Mouse (Mus musculus): ENCODE measurements around the gene Nipal1. TPM values are rescaled to one million over a fixed set of nuclear protein-coding genes. Genes with fewer than 3 reads are reported as not detected.
A peak's percentile ranks its signal among the peaks of the same experiment; 100 is the strongest.

The Nipal1 gene
- polyA plus RNA-seq, 1 experiment from 2014 or later = 0.68 TPM

DNA sequence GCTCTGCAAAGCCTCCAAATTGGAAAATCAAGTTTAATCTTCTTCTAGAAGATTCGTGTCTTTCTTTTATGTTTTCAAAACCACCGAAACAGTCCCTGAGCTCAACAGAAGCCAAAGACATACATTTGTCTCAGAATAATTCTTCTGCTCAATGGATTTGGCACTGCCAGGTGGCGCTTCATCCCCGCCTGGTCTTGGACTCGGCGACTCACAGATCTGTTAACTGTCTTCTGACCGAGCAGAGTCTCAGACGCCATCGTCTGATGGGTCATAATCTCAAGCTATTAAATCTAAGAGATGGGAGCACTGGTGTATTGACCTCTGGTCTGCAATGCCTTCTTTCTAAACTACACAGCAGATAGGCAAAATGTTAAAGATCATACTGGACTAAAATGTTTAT lies 20.8 kb downstream of the Nipal1 start:
- Histone ChIP-seq H3K27ac (replicated peaks) (no peak overlapping the region), H3K36me3 (no peaks in the 10 kb centered on the region), H3K4me3 (no peak overlapping the region), H3K27me3 (no peaks in the 10 kb centered on the region), H3K4me2 (replicated peaks) (no peak overlapping the region), H3K4me1 (peaks cover 15% of the 10 kb centered on the region; the same call in 1 of the 2 replicates), H3K9me3 (no peaks in the 10 kb centered on the region), H3K9ac (replicated peaks) (no peak overlapping the region)
- WGBS = 90% methylated on average over 9 of the region's 9 CpGs
- no peak for ATAC-seq (ENCODE audit: low FRiP score, low read depth)

DNA sequence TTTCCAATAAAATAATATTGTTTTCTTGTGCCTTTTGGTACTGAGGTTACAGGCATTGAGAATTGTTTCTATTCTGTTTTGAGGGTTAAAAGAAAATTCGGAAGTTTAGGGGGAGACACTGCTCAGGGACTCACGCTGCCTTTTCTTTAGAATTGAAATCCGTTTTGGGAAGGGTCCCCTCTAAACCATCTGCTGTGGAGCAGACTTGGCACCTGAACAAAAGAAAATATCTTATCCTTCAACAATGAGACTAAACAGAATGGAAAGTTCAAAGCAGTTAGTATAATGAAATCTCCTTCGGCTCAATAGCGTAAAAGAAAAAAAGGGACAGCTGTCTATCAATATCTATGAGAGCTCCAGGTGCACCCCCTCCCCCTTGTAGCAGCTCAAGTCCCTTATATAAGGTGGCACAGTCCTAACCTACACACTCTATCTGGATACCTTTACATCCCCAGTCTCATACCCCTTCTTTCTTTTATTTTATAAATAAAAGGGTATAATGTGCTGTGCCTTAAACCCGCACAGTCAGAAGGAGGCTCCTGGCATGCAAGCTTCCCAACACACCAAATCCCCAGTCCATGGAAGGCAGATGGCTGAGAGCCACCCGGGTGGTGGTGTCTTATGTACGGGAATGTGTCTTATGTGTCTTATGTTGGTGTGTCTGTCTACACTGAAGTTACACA lies 23.6 kb downstream of the Nipal1 start:
- WGBS = 19% methylated on average over 8 of the region's 8 CpGs
- no peaks in the 10 kb centered on the region for H3K27me3 ChIP-seq
- peak overlapping the region; percentile 58 for H3K27ac ChIP-seq (replicated peaks)

DNA sequence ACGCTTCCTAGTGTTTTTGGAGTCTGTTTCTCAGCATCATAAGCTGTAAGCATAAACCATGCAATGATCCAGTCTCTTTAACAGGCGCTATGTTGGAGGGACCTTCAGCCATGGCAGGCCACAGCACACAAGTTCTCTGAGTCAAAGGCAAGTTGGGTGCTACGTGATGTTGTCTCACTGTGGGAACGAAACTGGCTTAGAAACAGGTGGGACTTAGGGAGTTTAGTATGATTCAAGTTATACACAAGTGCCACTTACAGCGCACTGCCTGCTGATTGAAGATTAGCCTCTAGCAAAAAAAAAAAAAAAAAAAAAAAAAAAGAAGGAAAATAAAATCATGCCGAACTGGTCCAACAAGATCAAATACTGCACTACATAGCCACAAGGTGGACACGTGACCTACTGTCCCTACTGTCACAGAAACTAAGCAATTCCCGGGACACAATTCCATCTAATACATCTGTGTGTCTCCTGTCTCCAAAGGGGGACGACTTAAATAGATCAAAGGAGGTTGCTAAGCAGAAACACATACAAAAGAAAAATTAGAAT lies 27.5 kb downstream of the Nipal1 start:
- H3K4me1 ChIP-seq = peaks cover 15% of the 10 kb centered on the region; the same call in 1 of the 2 replicates
- H3K9ac ChIP-seq (replicated peaks) = no peak overlapping the region
- no peak for ATAC-seq (ENCODE audit: low FRiP score, low read depth)
- no peaks in the 10 kb centered on the region for H3K27me3 ChIP-seq
- no peak overlapping the region for H3K4me3 ChIP-seq
- no peak overlapping the region for H3K27ac ChIP-seq (replicated peaks)
- no peaks in the 10 kb centered on the region for H3K36me3 ChIP-seq
- WGBS = 80% methylated on average over 9 of the region's 9 CpGs
- no peaks in the 10 kb centered on the region for H3K9me3 ChIP-seq
- no peak overlapping the region for H3K4me2 ChIP-seq (replicated peaks)

More for the DNA sequence above, 23.6 kb downstream of the Nipal1 start:
- peak; percentile 74 for ATAC-seq (ENCODE audit: low FRiP score, low read depth)
- Histone ChIP-seq H3K36me3 (no peaks in the 10 kb centered on the region), H3K4me2 (replicated peaks) (no peak overlapping the region), H3K4me3 (no peak overlapping the region), H3K9ac (replicated peaks) (no peak overlapping the region), H3K4me1 (peaks cover 15% of the 10 kb centered on the region; the same call in 1 of the 2 replicates), H3K9me3 (no peaks in the 10 kb centered on the region)

DNA sequence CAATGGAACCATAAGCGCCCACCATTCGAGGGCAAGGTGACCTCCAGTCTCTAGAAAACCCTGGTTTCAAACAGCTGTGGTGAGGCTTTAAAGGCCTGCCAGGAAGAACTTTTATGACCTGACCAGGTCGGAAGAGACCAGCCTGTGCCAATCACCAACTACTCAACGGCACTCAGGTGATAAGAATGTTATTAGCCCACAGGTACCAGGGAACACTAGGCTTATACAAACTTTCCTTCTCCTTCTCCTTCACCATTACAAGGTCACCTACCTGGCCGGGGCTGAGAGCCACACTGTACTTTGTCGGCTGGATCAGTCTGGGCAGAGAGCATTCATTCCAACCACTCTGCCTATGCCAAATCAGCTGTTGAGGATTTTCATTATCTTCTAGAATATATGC lies 33.9 kb downstream of the Nipal1 start:
- 93% methylated on average over 6 of the region's 6 CpGs for WGBS
- Histone ChIP-seq H3K27me3 (no peaks in the 10 kb centered on the region), H3K9ac (replicated peaks) (no peak overlapping the region), H3K9me3 (0 out of 2 replicates have a peak, but pooled peaks cover 4% of the 10 kb centered on the region), H3K4me3 (no peak overlapping the region), H3K27ac (replicated peaks) (no peak overlapping the region), H3K36me3 (no peaks in the 10 kb centered on the region), H3K4me1 (no peaks in the 10 kb centered on the region), H3K4me2 (replicated peaks) (no peak overlapping the region)
- ATAC-seq (ENCODE audit: low FRiP score, low read depth) = no peak

DNA sequence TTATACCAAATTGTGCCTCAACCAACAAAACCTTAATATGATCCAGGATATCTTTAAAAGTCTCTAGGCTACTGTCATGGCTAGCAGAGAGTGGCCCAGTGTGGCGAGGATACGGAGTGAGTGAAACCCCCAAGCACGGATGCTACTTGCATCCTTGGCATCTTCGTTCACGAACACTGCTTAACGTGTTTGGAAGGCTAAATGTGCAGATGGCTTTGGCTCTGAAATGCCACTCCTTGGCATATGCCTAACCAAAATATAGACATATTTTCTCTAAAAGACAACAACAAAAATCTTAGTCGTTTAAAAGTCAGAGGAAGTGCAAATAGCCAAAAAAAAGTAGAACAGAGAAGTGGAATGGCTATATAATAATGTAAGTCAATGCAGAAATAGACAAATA lies 42.0 kb downstream of the Nipal1 start:
- no peak for ATAC-seq (ENCODE audit: low FRiP score, low read depth)
- Histone ChIP-seq H3K9me3 (no peaks in the 10 kb centered on the region), H3K27ac (replicated peaks) (no peak overlapping the region), H3K4me1 (no peaks in the 10 kb centered on the region), H3K4me3 (no peak overlapping the region), H3K27me3 (no peaks in the 10 kb centered on the region), H3K4me2 (replicated peaks) (no peak overlapping the region), H3K9ac (replicated peaks) (no peak overlapping the region), H3K36me3 (no peaks in the 10 kb centered on the region)
- WGBS = 91% methylated on average over 7 of the region's 7 CpGs

DNA sequence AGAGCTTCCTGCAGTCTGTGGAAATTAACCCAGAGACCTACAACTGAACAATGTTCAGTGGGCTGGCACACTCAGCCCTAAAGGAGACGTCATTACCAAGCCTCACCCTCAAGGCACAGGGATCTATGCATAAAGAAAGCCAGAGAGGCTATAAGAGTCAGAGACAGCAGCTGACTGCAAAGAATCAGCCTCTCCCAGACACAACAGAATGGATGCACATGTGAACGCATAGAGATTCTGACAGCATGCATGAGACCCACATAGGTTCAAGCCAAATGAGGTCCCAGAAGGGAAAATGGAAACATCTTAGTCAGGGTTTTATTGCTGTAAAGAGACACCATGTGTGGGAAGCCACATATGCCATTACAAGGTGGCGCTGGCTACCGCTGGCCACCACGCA lies 42.9 kb downstream of the Nipal1 start:
- H3K4me2 ChIP-seq (replicated peaks) = no peak overlapping the region
- WGBS = 90% methylated on average over 5 of the region's 5 CpGs
- H3K36me3 ChIP-seq = no peaks in the 10 kb centered on the region
- no peak overlapping the region for H3K27ac ChIP-seq (replicated peaks)
- H3K4me1 ChIP-seq = no peaks in the 10 kb centered on the region
- no peak overlapping the region for H3K9ac ChIP-seq (replicated peaks)
- H3K4me3 ChIP-seq = no peak overlapping the region
- no peaks in the 10 kb centered on the region for H3K27me3 ChIP-seq
- H3K9me3 ChIP-seq = no peaks in the 10 kb centered on the region
- no peak for ATAC-seq (ENCODE audit: low FRiP score, low read depth)

DNA sequence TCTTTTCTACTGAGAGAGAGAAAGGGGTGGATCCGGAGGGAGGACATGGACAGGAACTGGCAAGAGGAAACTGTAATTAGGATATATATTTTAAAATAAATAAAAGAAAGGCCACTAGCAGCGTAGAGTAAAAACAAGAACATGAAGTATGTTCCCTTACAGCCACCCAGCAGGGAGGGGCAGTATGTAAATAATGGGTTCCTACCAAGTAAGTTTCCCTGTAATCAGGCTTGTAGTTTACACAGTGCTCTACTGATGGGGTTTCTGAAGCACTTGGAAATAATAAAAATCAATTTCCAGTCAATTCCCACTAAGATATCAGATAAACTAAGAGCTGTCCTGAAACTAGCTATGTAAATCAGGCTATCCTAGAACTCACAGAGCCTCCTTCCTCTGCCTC lies 47.1 kb downstream of the Nipal1 start:
- peaks cover 5% of the 10 kb centered on the region; the same call in 1 of the 2 replicates for H3K4me1 ChIP-seq
- no peaks in the 10 kb centered on the region for H3K9me3 ChIP-seq
- 0 out of 2 replicates have a peak, but pooled peaks cover 4% of the 10 kb centered on the region for H3K27me3 ChIP-seq
- no peak overlapping the region for H3K4me3 ChIP-seq
- no peak overlapping the region for H3K4me2 ChIP-seq (replicated peaks)
- no peak for ATAC-seq (ENCODE audit: low FRiP score, low read depth)
- H3K36me3 ChIP-seq = no peaks in the 10 kb centered on the region
- no peak overlapping the region for H3K27ac ChIP-seq (replicated peaks)
- 86% methylated on average over 2 of the region's 2 CpGs for WGBS
- H3K9ac ChIP-seq (replicated peaks) = no peak overlapping the region

DNA sequence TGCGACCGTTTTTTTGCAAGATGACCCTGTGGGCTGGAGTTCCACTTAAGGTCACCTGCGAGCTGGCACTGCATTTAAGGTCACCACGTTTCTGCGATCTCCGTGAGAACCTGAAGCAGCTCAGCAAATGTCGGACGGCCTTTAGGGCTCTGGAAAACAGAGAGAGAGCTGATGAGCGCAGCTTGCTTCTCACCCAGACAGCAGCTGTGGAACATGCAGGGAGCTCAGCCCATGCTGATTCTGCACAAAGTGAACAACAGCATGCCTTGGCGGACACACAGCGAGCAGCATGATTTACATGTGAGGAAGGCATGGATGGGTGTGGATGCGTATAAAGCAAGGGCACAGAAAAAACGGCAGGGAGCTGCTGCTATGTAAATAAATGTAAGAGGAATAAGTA lies 48.9 kb downstream of the Nipal1 start:
- no peak overlapping the region for H3K4me2 ChIP-seq (replicated peaks)

DNA sequence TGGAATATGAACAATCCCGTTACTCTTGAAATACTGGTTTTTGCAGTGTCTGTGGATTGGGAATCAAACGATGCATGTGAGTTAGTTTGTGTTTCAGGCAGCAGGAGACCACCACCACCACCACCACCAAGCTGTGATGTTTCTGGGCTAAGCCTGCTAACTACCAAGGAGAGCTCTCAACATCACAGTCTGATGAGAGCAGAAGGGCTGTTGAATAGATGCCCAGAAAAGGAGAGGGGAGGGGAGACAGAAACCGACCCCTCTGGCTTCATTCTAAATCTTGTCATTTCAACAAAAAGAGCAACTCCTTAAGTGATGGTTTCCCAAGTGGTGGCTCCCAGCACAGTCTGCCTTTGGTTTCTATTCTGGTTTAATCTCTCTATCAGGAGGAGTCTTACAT lies 50.7 kb downstream of the Nipal1 start:
- WGBS = 63% methylated on average over 3 of the region's 3 CpGs
- no peak overlapping the region for H3K4me2 ChIP-seq (replicated peaks)
- no peaks in the 10 kb centered on the region for H3K36me3 ChIP-seq
- H3K27me3 ChIP-seq = 0 out of 2 replicates have a peak, but pooled peaks cover 4% of the 10 kb centered on the region
- ATAC-seq (ENCODE audit: low FRiP score, low read depth) = no peak
- H3K4me1 ChIP-seq = peaks cover 5% of the 10 kb centered on the region; the same call in 1 of the 2 replicates
- H3K4me3 ChIP-seq = no peak overlapping the region
- H3K9ac ChIP-seq (replicated peaks) = no peak overlapping the region
- H3K27ac ChIP-seq (replicated peaks) = no peak overlapping the region
- H3K9me3 ChIP-seq = no peaks in the 10 kb centered on the region

More for the DNA sequence above, 48.9 kb downstream of the Nipal1 start:
- H3K9me3 ChIP-seq = no peaks in the 10 kb centered on the region
- H3K27ac ChIP-seq (replicated peaks) = no peak overlapping the region
- ATAC-seq (ENCODE audit: low FRiP score, low read depth) = no peak
- WGBS = 76% methylated on average over 13 of the region's 13 CpGs
- H3K4me1 ChIP-seq = peaks cover 5% of the 10 kb centered on the region; the same call in 1 of the 2 replicates
- H3K4me3 ChIP-seq = no peak overlapping the region
- H3K27me3 ChIP-seq = 0 out of 2 replicates have a peak, but pooled peaks cover 4% of the 10 kb centered on the region
- H3K9ac ChIP-seq (replicated peaks) = no peak overlapping the region
- H3K36me3 ChIP-seq = no peaks in the 10 kb centered on the region

DNA sequence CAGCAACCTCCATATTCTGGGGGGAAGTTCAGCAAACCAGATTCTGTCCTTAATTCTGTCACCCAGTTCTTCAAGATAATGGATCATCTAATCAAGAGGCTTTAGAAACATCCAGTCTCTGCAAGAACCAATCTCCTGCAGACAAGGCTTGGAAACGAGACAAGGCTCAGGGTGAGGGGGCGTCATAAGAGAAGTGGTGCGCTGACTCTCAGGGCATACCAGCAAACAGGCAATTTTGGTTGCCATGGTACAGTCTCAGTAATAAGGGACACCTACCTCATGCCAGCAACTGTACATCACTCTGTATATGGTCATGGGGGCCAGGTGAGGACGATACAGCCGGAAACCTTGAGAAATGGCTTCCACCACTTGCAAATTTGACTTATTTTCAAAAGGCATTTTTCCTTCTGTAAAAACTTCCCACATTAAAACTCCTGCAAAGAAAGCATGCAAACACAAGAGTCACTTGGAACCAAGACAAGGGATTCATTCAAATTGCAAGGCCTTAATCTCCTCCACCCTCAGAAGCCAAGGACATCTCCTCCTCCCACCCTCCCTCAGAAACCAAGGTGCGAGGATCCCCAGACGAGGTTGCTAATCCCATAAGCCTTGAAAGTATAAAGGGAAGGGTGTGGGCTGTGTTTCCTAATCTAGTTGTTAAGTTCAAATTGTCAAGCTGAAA lies 51.4 kb downstream of the Nipal1 start:
- WGBS = 62% methylated on average over 7 of the region's 7 CpGs

DNA sequence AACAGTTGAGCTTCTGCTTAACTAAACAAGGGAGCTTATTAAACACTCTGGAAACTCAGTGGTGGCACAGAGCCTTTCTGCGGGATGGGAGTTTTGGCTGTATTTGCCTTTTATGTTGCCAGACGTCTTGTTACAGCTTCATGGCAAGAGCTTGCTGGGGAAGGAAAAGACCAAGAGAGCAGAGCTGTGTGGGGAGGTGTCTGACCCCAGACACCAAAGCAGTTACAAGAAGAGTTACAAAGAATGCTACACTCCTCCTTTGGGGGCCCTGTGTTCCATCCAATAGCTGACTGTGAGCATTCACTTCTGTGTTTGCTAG lies 51.9 kb downstream of the Nipal1 start:
- no peak overlapping the region for H3K9ac ChIP-seq (replicated peaks)
- H3K4me2 ChIP-seq (replicated peaks) = no peak overlapping the region
- H3K27ac ChIP-seq (replicated peaks) = no peak overlapping the region
- H3K36me3 ChIP-seq = no peaks in the 10 kb centered on the region
- ATAC-seq (ENCODE audit: low FRiP score, low read depth) = no peak
- H3K4me1 ChIP-seq = peaks cover 5% of the 10 kb centered on the region; the same call in 1 of the 2 replicates
- WGBS = 18% methylated on average over 2 of the region's 2 CpGs
- 0 out of 2 replicates have a peak, but pooled peaks cover 4% of the 10 kb centered on the region for H3K27me3 ChIP-seq
- no peaks in the 10 kb centered on the region for H3K9me3 ChIP-seq
- H3K4me3 ChIP-seq = no peak overlapping the region

More for the DNA sequence above, 51.4 kb downstream of the Nipal1 start:
- Histone ChIP-seq H3K27me3 (0 out of 2 replicates have a peak, but pooled peaks cover 4% of the 10 kb centered on the region), H3K9ac (replicated peaks) (no peak overlapping the region), H3K27ac (replicated peaks) (no peak overlapping the region), H3K4me3 (no peak overlapping the region), H3K4me2 (replicated peaks) (no peak overlapping the region), H3K4me1 (peaks cover 5% of the 10 kb centered on the region; the same call in 1 of the 2 replicates), H3K36me3 (no peaks in the 10 kb centered on the region), H3K9me3 (no peaks in the 10 kb centered on the region)
- no peak for ATAC-seq (ENCODE audit: low FRiP score, low read depth)

DNA sequence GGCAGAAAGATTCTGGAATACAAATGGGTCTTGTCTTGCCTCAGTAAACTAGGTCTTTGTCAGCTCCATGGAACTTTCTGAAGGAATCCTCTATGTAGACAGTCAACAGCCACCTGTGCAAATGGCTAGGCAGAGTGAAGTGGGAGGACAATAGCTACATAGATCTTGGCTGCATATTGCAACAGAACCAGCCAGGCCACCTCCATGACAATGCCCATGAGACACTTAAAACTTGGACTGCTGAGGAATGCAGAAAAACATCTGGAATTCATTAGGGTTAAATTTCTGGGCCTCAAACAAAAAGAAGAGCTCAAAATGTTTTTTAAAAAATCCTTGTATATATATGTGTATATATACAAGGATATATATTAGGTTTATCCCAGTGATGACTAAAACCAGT lies 54.6 kb downstream of the Nipal1 start:
- no peak overlapping the region for H3K4me2 ChIP-seq (replicated peaks)
- no peak overlapping the region for H3K9ac ChIP-seq (replicated peaks)
- H3K4me1 ChIP-seq = peaks cover 5% of the 10 kb centered on the region; the same call in 1 of the 2 replicates
- H3K27ac ChIP-seq (replicated peaks) = no peak overlapping the region
- H3K27me3 ChIP-seq = 0 out of 2 replicates have a peak, but pooled peaks cover 4% of the 10 kb centered on the region
- H3K9me3 ChIP-seq = no peaks in the 10 kb centered on the region
- no peak for ATAC-seq (ENCODE audit: low FRiP score, low read depth)
- H3K4me3 ChIP-seq = no peak overlapping the region
- H3K36me3 ChIP-seq = no peaks in the 10 kb centered on the region

Data from midbrain, embryonic 12.5 days (tissue).